Mouse (Mus musculus) liver, postnatal 0 days (tissue): ENCODE measurements around the gene Tmprss11c.

Experiments used
- CTCF ChIP-seq: sonication (generic); IDR thresholded peaks from 2 replicates; pipeline ENCODE4 v1.5.1; 2016; ENCODE audit warnings: antibody characterized with exemption, low read depth
- EP300 ChIP-seq: IDR thresholded peaks from 2 replicates; pipeline ENCODE4 v1.6.1; 2016; ENCODE audit warnings: antibody characterized with exemption, low read depth, mild to moderate bottlenecking

DNA sequence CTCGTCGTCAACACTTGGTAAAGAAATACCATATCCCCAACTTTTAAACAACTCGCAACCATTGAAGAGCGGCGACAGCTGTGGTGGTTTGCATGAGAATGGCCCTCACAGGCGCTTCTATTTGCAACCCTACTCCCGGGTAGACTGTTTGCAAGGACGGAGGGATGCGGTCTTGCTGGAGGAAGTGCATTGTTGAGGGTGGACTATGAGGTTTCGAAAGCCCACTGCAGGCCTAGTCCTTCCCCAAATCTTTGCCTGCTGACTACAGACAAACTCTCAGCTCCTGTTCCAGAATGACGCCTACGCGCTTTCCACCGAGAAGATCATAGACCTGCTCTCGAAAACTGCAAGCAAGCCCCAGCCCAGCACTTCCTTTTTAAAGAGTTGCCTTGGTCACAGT lies 98.8 kb downstream of the Tmprss11c start:
- no peak for TF ChIP-seq CTCF
- TF ChIP-seq EP300, result no peak
